Mouse (Mus musculus): Measurements from ENCODE around the gene 1190002N15Rik. TPM values are rescaled to one million over a fixed set of nuclear protein-coding genes. Genes with fewer than 3 reads are reported as not detected.

1190002N15Rik gene
- total RNA-seq, 2 experiments from 2014 or later = 26.3 to 38.5 TPM

Other genes with a start within 250 kb of the 1190002N15Rik start
- 1 to 10 TPM; 2.7 to 2.8 TPM for gene Slc9a9, start 131.8 kb upstream of the 1190002N15Rik start, total RNA-seq (2021)